Mouse (Mus musculus) lung, postnatal 0 days (tissue): Measurements from ENCODE around the gene Xab2.

ENCODE experiments used
- CTCF ChIP-seq: IDR thresholded peaks from 2 replicates; pipeline ENCODE4 v1.5.1; 2016; ENCODE audit warnings: antibody characterized with exemption, mild to moderate bottlenecking
- EP300 ChIP-seq: IDR thresholded peaks from 2 replicates; pipeline ENCODE4 v1.6.1; 2016; ENCODE audit warnings: antibody characterized with exemption, mild to moderate bottlenecking, control low read depth

GRCm38 (mm10) chr8:3652845-3653244, 31.7 kb upstream of the Xab2 start:
- no peak for TF ChIP-seq CTCF
- TF ChIP-seq EP300 = no peak
